Mouse (Mus musculus): ENCODE results near the gene Carns1.
"Not testable (repeated sequence)": the region's sequence is repeated elsewhere in the genome, so short reads cannot be mapped to it uniquely, and the experiment has no call there.

Carns1 gene

GRCm38 (mm10) chr19:4131768-4132167 is 43.5 kb downstream of the Carns1 start:
- no peak for DNase-seq (ENCODE audit: low spot score in 2 of 2)

- DNase-seq (ENCODE audit: low spot score in 2 of 2) = peak in 1 of 2 experiments; percentile 18
Measured at GRCm38 (mm10) chr19:4131075-4131474, 44.2 kb downstream of the Carns1 start.

- DNase-seq (ENCODE audit: low spot score in 2 of 2) = no peak
Measured at GRCm38 (mm10) chr19:4130106-4130505, 45.2 kb downstream of the Carns1 start.

- DNase-seq (ENCODE audit: low spot score in 2 of 2) = no peak
Measured at GRCm38 (mm10) chr19:4129462-4129861, 45.8 kb downstream of the Carns1 start.

GRCm38 (mm10) chr19:4126759-4127495 is 48.4 kb downstream of the Carns1 start:
- no peak for DNase-seq (ENCODE audit: low spot score in 2 of 2)

- DNase-seq (ENCODE audit: low spot score in 2 of 2) = peak; percentile 93 to 98
Measured at GRCm38 (mm10) chr19:4125741-4126696, 49.3 kb downstream of the Carns1 start, which contains the start of gene Aip. Aip (minus strand) TSS chr19:4125858.

GRCm38 (mm10) chr19:4125268-4125667 is 50.0 kb downstream of the Carns1 start:
- DNase-seq (ENCODE audit: low spot score in 2 of 2) = not testable (repeated sequence)

GRCm38 (mm10) chr19:4124432-4124831 is 50.8 kb downstream of the Carns1 start:
- DNase-seq (ENCODE audit: low spot score in 2 of 2) = no peak

GRCm38 (mm10) chr19:4122411-4123370 is 52.6 kb downstream of the Carns1 start:
- DNase-seq (ENCODE audit: low spot score in 2 of 2) = no peak

GRCm38 (mm10) chr19:4121896-4122295 is 53.4 kb downstream of the Carns1 start:
- DNase-seq (ENCODE audit: low spot score in 2 of 2) = not testable (repeated sequence)

GRCm38 (mm10) chr19:4121097-4121805 is 54.0 kb downstream of the Carns1 start:
- peak; percentile 94 to 98 for DNase-seq (ENCODE audit: low spot score in 2 of 2)

GRCm38 (mm10) chr19:4120496-4120895 is 54.8 kb downstream of the Carns1 start:
- no peak for DNase-seq (ENCODE audit: low spot score in 2 of 2)

- no peak for DNase-seq (ENCODE audit: low spot score in 2 of 2)
Measured at GRCm38 (mm10) chr19:4119716-4120487, 55.4 kb downstream of the Carns1 start.

- DNase-seq (ENCODE audit: low spot score in 2 of 2) = no peak
Measured at GRCm38 (mm10) chr19:4118350-4118749, 56.9 kb downstream of the Carns1 start.

GRCm38 (mm10) chr19:4117006-4117405 is 58.3 kb downstream of the Carns1 start:
- no peak for DNase-seq (ENCODE audit: low spot score in 2 of 2)

GRCm38 (mm10) chr19:4115816-4116215 is 59.5 kb downstream of the Carns1 start:
- no peak for DNase-seq (ENCODE audit: low spot score in 2 of 2)

- no peak for DNase-seq (ENCODE audit: low spot score in 2 of 2)
Measured at GRCm38 (mm10) chr19:4115144-4115543, 60.1 kb downstream of the Carns1 start.

- DNase-seq (ENCODE audit: low spot score in 2 of 2) = no peak
Measured at GRCm38 (mm10) chr19:4114551-4114950, 60.7 kb downstream of the Carns1 start.

Measured in cerebellum, postnatal 4 days (tissue).